Mouse (Mus musculus): ENCODE results near the gene Nlgn2. TPM values are rescaled to one million over a fixed set of nuclear protein-coding genes. Genes with fewer than 3 reads are reported as not detected.

The Nlgn2 gene
- total and polyA plus RNA-seq, 3 experiments = 20.3 to 43.3 (median 29.8) TPM

DNA sequence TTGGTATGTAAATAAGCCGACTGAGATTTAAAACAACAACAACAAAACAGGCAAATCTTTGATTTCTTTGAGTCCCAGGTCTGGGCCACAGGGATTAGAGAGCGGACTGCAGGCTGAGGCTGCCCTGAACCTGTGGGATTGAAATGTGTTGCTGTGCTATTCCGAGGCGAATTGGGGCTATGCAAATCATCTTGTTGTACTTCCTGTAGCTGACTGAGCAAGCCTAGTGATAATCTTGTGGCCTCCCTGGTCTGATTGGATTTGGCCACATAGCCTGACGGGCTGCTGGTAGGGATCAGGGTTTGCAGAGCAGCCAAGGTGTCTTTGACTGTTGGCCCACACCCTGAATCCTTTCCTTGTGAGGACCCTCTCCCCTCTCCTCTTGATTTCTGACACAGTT is 62.6 kb downstream of the Nlgn2 start:
- TF ChIP-seq CHD1 (IDR thresholded peaks at IDR 0.05; ENCODE audit: low read depth, low read length) = no peak
- TF ChIP-seq ZMIZ1 (IDR thresholded peaks at IDR 0.05; ENCODE audit: low read depth, low read length) = no peak
- no peak for TF ChIP-seq TAL1 (IDR thresholded peaks at IDR 0.05; ENCODE audit: low read length)
- no peak for TF ChIP-seq GATA1 (IDR thresholded peaks at IDR 0.05; ENCODE audit: low read depth, low read length)
- no peak for TF ChIP-seq MAX (IDR thresholded peaks at IDR 0.05; ENCODE audit: low read length)
- no peak overlapping the region for H3K4me3 ChIP-seq (ENCODE audit: control insufficient read depth in 1 of 2, insufficient read depth in 1 of 2, low read depth in 2 of 2, low read length in 2 of 2)
- no peak overlapping the region for H3K9ac ChIP-seq (ENCODE audit: control insufficient read depth, low read depth, low read length, poor library complexity, severe bottlenecking)
- no peak overlapping the region for H3K27ac ChIP-seq (ENCODE audit: control insufficient read depth, low read depth, low read length)
- H3K79me2 ChIP-seq (ENCODE audit: control insufficient read depth, insufficient read depth, low read length, poor library complexity) = no peaks in the 10 kb centered on the region
- DNase-seq (ENCODE audit: low read depth, low spot score) = no peak
- no peaks in the 10 kb centered on the region for H3K36me3 ChIP-seq (ENCODE audit: control insufficient read depth in 1 of 2, insufficient read depth in 2 of 2, low read length in 2 of 2)
- no peaks in the 10 kb centered on the region for H3K27me3 ChIP-seq (ENCODE audit: control insufficient read depth in 1 of 2, insufficient read depth in 2 of 2, low read length in 2 of 2)
- no peaks in the 10 kb centered on the region for H3K9me3 ChIP-seq (replicated peaks; ENCODE audit: insufficient read depth, low read length)
- H3K4me1 ChIP-seq (ENCODE audit: control insufficient read depth in 1 of 2, insufficient read depth in 2 of 2, low read length in 2 of 2) = no peaks in the 10 kb centered on the region

Other genes with a start within 250 kb of the Nlgn2 start
Only the 30 nearest of the 42 such genes appear.
- 121 and 147 TPM in 2 replicates for gene Senp3, start 155.7 kb downstream of the Nlgn2 start, total RNA-seq (2012; rRNA removed)
- 100 to 1,000 TPM; 171 to 890 TPM for gene Senp3, start 155.7 kb downstream of the Nlgn2 start, polyA plus RNA-seq (2012; ENCODE audit: insufficient read depth in 1 of 2, insufficient read length in 2 of 2, low read depth in 1 of 2, low replicate concordance in 2 of 2, missing spikeins in 1 of 2)
- 0.19 TPM in 1 of 2 replicates, not detected in the other for gene Tnfsf13, start 152.0 kb downstream of the Nlgn2 start, total RNA-seq (2012; rRNA removed)
- gene Tnfsf13, start 152.0 kb downstream of the Nlgn2 start, polyA plus RNA-seq (2012; ENCODE audit: insufficient read depth in 1 of 2, insufficient read length in 2 of 2, low read depth in 1 of 2, low replicate concordance in 2 of 2, missing spikeins in 1 of 2) = under 1 TPM in 1 of 2 experiments, not detected in 1; 0.13 TPM
- gene Tnfsf12, start 141.9 kb downstream of the Nlgn2 start, total RNA-seq (2012; rRNA removed) = not detected in 2 replicates
- under 1 TPM in 1 of 2 experiments, not detected in 1; 0.10 TPM for gene Tnfsf12, start 141.9 kb downstream of the Nlgn2 start, polyA plus RNA-seq (2012; ENCODE audit: insufficient read depth in 1 of 2, insufficient read length in 2 of 2, low read depth in 1 of 2, low replicate concordance in 2 of 2, missing spikeins in 1 of 2)
- gene Tnfsfm13, start 141.7 kb downstream of the Nlgn2 start, total RNA-seq (2012; rRNA removed) = not detected in 2 replicates
- gene Tnfsfm13, start 141.7 kb downstream of the Nlgn2 start, polyA plus RNA-seq (2012; ENCODE audit: insufficient read depth in 1 of 2, insufficient read length in 2 of 2, low read depth in 1 of 2, low replicate concordance in 2 of 2, missing spikeins in 1 of 2) = not detected
- 16.6 and 22.2 TPM in 2 replicates for gene Polr2a, start 79.1 kb downstream of the Nlgn2 start, total RNA-seq (2012; rRNA removed)
- gene Polr2a, start 79.1 kb downstream of the Nlgn2 start, polyA plus RNA-seq (2012; ENCODE audit: insufficient read depth in 1 of 2, insufficient read length in 2 of 2, low read depth in 1 of 2, low replicate concordance in 2 of 2, missing spikeins in 1 of 2) = 100 to 1,000 TPM in 1 of 2 experiments, 10 to 100 TPM in 1; 73.9 to 193 TPM
- 0.08 TPM in 1 of 2 replicates, not detected in the other for gene Slc35g3, start 75.8 kb downstream of the Nlgn2 start, total RNA-seq (2012; rRNA removed)
- gene Slc35g3, start 75.8 kb downstream of the Nlgn2 start, polyA plus RNA-seq (2012; ENCODE audit: insufficient read depth in 1 of 2, insufficient read length in 2 of 2, low read depth in 1 of 2, low replicate concordance in 2 of 2, missing spikeins in 1 of 2) = under 1 TPM in 1 of 2 experiments, not detected in 1; 0.22 TPM
- gene Zbtb4, start 71.9 kb downstream of the Nlgn2 start, total RNA-seq (2012; rRNA removed) = 1.4 and 2.4 TPM in 2 replicates
- 1 to 10 TPM in 1 of 2 experiments, not detected in 1; 2.7 TPM for gene Zbtb4, start 71.9 kb downstream of the Nlgn2 start, polyA plus RNA-seq (2012; ENCODE audit: insufficient read depth in 1 of 2, insufficient read length in 2 of 2, low read depth in 1 of 2, low replicate concordance in 2 of 2, missing spikeins in 1 of 2)
- gene Chrnb1, start 41.8 kb downstream of the Nlgn2 start, total RNA-seq (2012; rRNA removed) = 0.31 and 0.33 TPM in 2 replicates
- 1 to 10 TPM in 1 of 2 experiments, not detected in 1; 1.6 TPM for gene Chrnb1, start 41.8 kb downstream of the Nlgn2 start, polyA plus RNA-seq (2012; ENCODE audit: insufficient read depth in 1 of 2, insufficient read length in 2 of 2, low read depth in 1 of 2, low replicate concordance in 2 of 2, missing spikeins in 1 of 2)
- gene Fgf11, start 35.9 kb downstream of the Nlgn2 start, total RNA-seq (2012; rRNA removed) = 4.8 and 5.1 TPM in 2 replicates
- gene Fgf11, start 35.9 kb downstream of the Nlgn2 start, polyA plus RNA-seq (2012; ENCODE audit: insufficient read depth in 1 of 2, insufficient read length in 2 of 2, low read depth in 1 of 2, low replicate concordance in 2 of 2, missing spikeins in 1 of 2) = 10 to 100 TPM in 1 of 2 experiments, not detected in 1; 26.8 TPM
- gene Tmem102, start 32.2 kb downstream of the Nlgn2 start, total RNA-seq (2012; rRNA removed) = 0.29 and 0.31 TPM in 2 replicates
- gene Tmem102, start 32.2 kb downstream of the Nlgn2 start, polyA plus RNA-seq (2012; ENCODE audit: insufficient read depth in 1 of 2, insufficient read length in 2 of 2, low read depth in 1 of 2, low replicate concordance in 2 of 2, missing spikeins in 1 of 2) = 1 to 10 TPM in 1 of 2 experiments, not detected in 1; 2.4 TPM
- 0.04 TPM in 1 of 2 replicates, not detected in the other for gene Gm39566, start 22.5 kb downstream of the Nlgn2 start, total RNA-seq (2012; rRNA removed)
- gene Gm39566, start 22.5 kb downstream of the Nlgn2 start, polyA plus RNA-seq (2012; ENCODE audit: insufficient read depth in 1 of 2, insufficient read length in 2 of 2, low read depth in 1 of 2, low replicate concordance in 2 of 2, missing spikeins in 1 of 2) = not detected
- gene Spem2, start 19.3 kb downstream of the Nlgn2 start, total RNA-seq (2012; rRNA removed) = not detected in 2 replicates
- not detected for gene Spem2, start 19.3 kb downstream of the Nlgn2 start, polyA plus RNA-seq (2012; ENCODE audit: insufficient read depth in 1 of 2, insufficient read length in 2 of 2, low read depth in 1 of 2, low replicate concordance in 2 of 2, missing spikeins in 1 of 2)
- 0.19 TPM in 1 of 2 replicates, not detected in the other for gene Spem1, start 15.6 kb downstream of the Nlgn2 start, total RNA-seq (2012; rRNA removed)
- gene Spem1, start 15.6 kb downstream of the Nlgn2 start, polyA plus RNA-seq (2012; ENCODE audit: insufficient read depth in 1 of 2, insufficient read length in 2 of 2, low read depth in 1 of 2, low replicate concordance in 2 of 2, missing spikeins in 1 of 2) = under 1 TPM in 1 of 2 experiments, not detected in 1; 0.15 TPM
- gene Tmem256, start 730 bp upstream of the Nlgn2 start, total RNA-seq (2012; rRNA removed) = 176 and 190 TPM in 2 replicates
- gene Tmem256, start 730 bp upstream of the Nlgn2 start, polyA plus RNA-seq (2012; ENCODE audit: insufficient read depth in 1 of 2, insufficient read length in 2 of 2, low read depth in 1 of 2, low replicate concordance in 2 of 2, missing spikeins in 1 of 2) = 100 to 1,000 TPM in 1 of 2 experiments, not detected in 1; 181 TPM
- 3.8 and 4.6 TPM in 2 replicates for gene Plscr3, start 8.6 kb upstream of the Nlgn2 start, total RNA-seq (2012; rRNA removed)
- 10 to 100 TPM in 1 of 2 experiments, not detected in 1; 26.0 TPM for gene Plscr3, start 8.6 kb upstream of the Nlgn2 start, polyA plus RNA-seq (2012; ENCODE audit: insufficient read depth in 1 of 2, insufficient read length in 2 of 2, low read depth in 1 of 2, low replicate concordance in 2 of 2, missing spikeins in 1 of 2)
- 0.13 and 0.35 TPM in 2 replicates for gene Tnk1, start 20.9 kb upstream of the Nlgn2 start, total RNA-seq (2012; rRNA removed)
- under 1 TPM in 1 of 2 experiments, not detected in 1; 0.25 TPM for gene Tnk1, start 20.9 kb upstream of the Nlgn2 start, polyA plus RNA-seq (2012; ENCODE audit: insufficient read depth in 1 of 2, insufficient read length in 2 of 2, low read depth in 1 of 2, low replicate concordance in 2 of 2, missing spikeins in 1 of 2)
- not detected in 2 replicates for gene Tmem95, start 40.2 kb upstream of the Nlgn2 start, total RNA-seq (2012; rRNA removed)
- not detected for gene Tmem95, start 40.2 kb upstream of the Nlgn2 start, polyA plus RNA-seq (2012; ENCODE audit: insufficient read depth in 1 of 2, insufficient read length in 2 of 2, low read depth in 1 of 2, low replicate concordance in 2 of 2, missing spikeins in 1 of 2)
- gene Kctd11, start 43.6 kb upstream of the Nlgn2 start, total RNA-seq (2012; rRNA removed) = 0.19 and 0.26 TPM in 2 replicates
- gene Kctd11, start 43.6 kb upstream of the Nlgn2 start, polyA plus RNA-seq (2012; ENCODE audit: insufficient read depth in 1 of 2, insufficient read length in 2 of 2, low read depth in 1 of 2, low replicate concordance in 2 of 2, missing spikeins in 1 of 2) = under 1 TPM in 1 of 2 experiments, not detected in 1; 0.49 TPM
- gene Acap1, start 57.8 kb upstream of the Nlgn2 start, total RNA-seq (2012; rRNA removed) = 20.7 and 33.4 TPM in 2 replicates
- 10 to 100 TPM in 1 of 2 experiments, not detected in 1; 42.2 TPM for gene Acap1, start 57.8 kb upstream of the Nlgn2 start, polyA plus RNA-seq (2012; ENCODE audit: insufficient read depth in 1 of 2, insufficient read length in 2 of 2, low read depth in 1 of 2, low replicate concordance in 2 of 2, missing spikeins in 1 of 2)
- 0.69 and 0.81 TPM in 2 replicates for gene 2810408A11Rik, start 63.2 kb upstream of the Nlgn2 start, total RNA-seq (2012; rRNA removed)
- gene 2810408A11Rik, start 63.2 kb upstream of the Nlgn2 start, polyA plus RNA-seq (2012; ENCODE audit: insufficient read depth in 1 of 2, insufficient read length in 2 of 2, low read depth in 1 of 2, low replicate concordance in 2 of 2, missing spikeins in 1 of 2) = 1 to 10 TPM in 1 of 2 experiments, not detected in 1; 1.3 TPM
- gene Neurl4, start 63.3 kb upstream of the Nlgn2 start, total RNA-seq (2012; rRNA removed) = 47.3 and 58.0 TPM in 2 replicates
- gene Neurl4, start 63.3 kb upstream of the Nlgn2 start, polyA plus RNA-seq (2012; ENCODE audit: insufficient read depth in 1 of 2, insufficient read length in 2 of 2, low read depth in 1 of 2, low replicate concordance in 2 of 2, missing spikeins in 1 of 2) = 10 to 100 TPM in 1 of 2 experiments, not detected in 1; 50.9 TPM
- 64.5 and 78.0 TPM in 2 replicates for gene Gps2, start 76.1 kb upstream of the Nlgn2 start, total RNA-seq (2012; rRNA removed)
- gene Gps2, start 76.1 kb upstream of the Nlgn2 start, polyA plus RNA-seq (2012; ENCODE audit: insufficient read depth in 1 of 2, insufficient read length in 2 of 2, low read depth in 1 of 2, low replicate concordance in 2 of 2, missing spikeins in 1 of 2) = 100 to 1,000 TPM in 1 of 2 experiments, not detected in 1; 113 TPM
- gene Eif5a, start 84.2 kb upstream of the Nlgn2 start, total RNA-seq (2012; rRNA removed) = 1,428 and 1,539 TPM in 2 replicates
- 1,000 to 10,000 TPM; 1,272 to 3,185 TPM for gene Eif5a, start 84.2 kb upstream of the Nlgn2 start, polyA plus RNA-seq (2012; ENCODE audit: insufficient read depth in 1 of 2, insufficient read length in 2 of 2, low read depth in 1 of 2, low replicate concordance in 2 of 2, missing spikeins in 1 of 2)
- gene Ybx2, start 98.0 kb upstream of the Nlgn2 start, total RNA-seq (2012; rRNA removed) = 0.33 and 0.50 TPM in 2 replicates
- gene Ybx2, start 98.0 kb upstream of the Nlgn2 start, polyA plus RNA-seq (2012; ENCODE audit: insufficient read depth in 1 of 2, insufficient read length in 2 of 2, low read depth in 1 of 2, low replicate concordance in 2 of 2, missing spikeins in 1 of 2) = under 1 TPM in 1 of 2 experiments, not detected in 1; 0.92 TPM
- gene Slc2a4, start 110.4 kb upstream of the Nlgn2 start, total RNA-seq (2012; rRNA removed) = 0.12 TPM in 1 of 2 replicates, not detected in the other
- gene Slc2a4, start 110.4 kb upstream of the Nlgn2 start, polyA plus RNA-seq (2012; ENCODE audit: insufficient read depth in 1 of 2, insufficient read length in 2 of 2, low read depth in 1 of 2, low replicate concordance in 2 of 2, missing spikeins in 1 of 2) = under 1 TPM in 1 of 2 experiments, not detected in 1; 0.19 TPM
- gene Cldn7, start 127.0 kb upstream of the Nlgn2 start, total RNA-seq (2012; rRNA removed) = 0.26 and 0.31 TPM in 2 replicates
- gene Cldn7, start 127.0 kb upstream of the Nlgn2 start, polyA plus RNA-seq (2012; ENCODE audit: insufficient read depth in 1 of 2, insufficient read length in 2 of 2, low read depth in 1 of 2, low replicate concordance in 2 of 2, missing spikeins in 1 of 2) = under 1 TPM in 1 of 2 experiments, not detected in 1; 0.36 TPM
- gene Ctdnep1, start 143.4 kb upstream of the Nlgn2 start, total RNA-seq (2012; rRNA removed) = 47.3 and 49.6 TPM in 2 replicates
- 100 to 1,000 TPM in 1 of 2 experiments, not detected in 1; 133 TPM for gene Ctdnep1, start 143.4 kb upstream of the Nlgn2 start, polyA plus RNA-seq (2012; ENCODE audit: insufficient read depth in 1 of 2, insufficient read length in 2 of 2, low read depth in 1 of 2, low replicate concordance in 2 of 2, missing spikeins in 1 of 2)
- 170 and 189 TPM in 2 replicates for gene Elp5, start 144.7 kb upstream of the Nlgn2 start, total RNA-seq (2012; rRNA removed)
- 100 to 1,000 TPM in 1 of 2 experiments, not detected in 1; 222 TPM for gene Elp5, start 144.7 kb upstream of the Nlgn2 start, polyA plus RNA-seq (2012; ENCODE audit: insufficient read depth in 1 of 2, insufficient read length in 2 of 2, low read depth in 1 of 2, low replicate concordance in 2 of 2, missing spikeins in 1 of 2)
- 105 and 132 TPM in 2 replicates for gene Gabarap, start 153.4 kb upstream of the Nlgn2 start, total RNA-seq (2012; rRNA removed)
- gene Gabarap, start 153.4 kb upstream of the Nlgn2 start, polyA plus RNA-seq (2012; ENCODE audit: insufficient read depth in 1 of 2, insufficient read length in 2 of 2, low read depth in 1 of 2, low replicate concordance in 2 of 2, missing spikeins in 1 of 2) = 100 to 1,000 TPM in 1 of 2 experiments, not detected in 1; 241 TPM
- gene Phf23, start 158.0 kb upstream of the Nlgn2 start, total RNA-seq (2012; rRNA removed) = 88.2 and 112 TPM in 2 replicates
- 100 to 1,000 TPM in 1 of 2 experiments, not detected in 1; 108 TPM for gene Phf23, start 158.0 kb upstream of the Nlgn2 start, polyA plus RNA-seq (2012; ENCODE audit: insufficient read depth in 1 of 2, insufficient read length in 2 of 2, low read depth in 1 of 2, low replicate concordance in 2 of 2, missing spikeins in 1 of 2)